Mouse (Mus musculus) cerebellum, adult 2 months (tissue): ENCODE measurements around the gene Fthl17a.

Experiments
- CTCF ChIP-seq: fragments of 200-500 bp; IDR thresholded peaks from 2 replicates; pipeline ENCODE4 v1.5.1; 2011; ENCODE audit warnings: low read depth, mild to moderate bottlenecking, control low read depth, low read length, moderate library complexity, borderline replicate concordance; ENCODE audit not compliant: insufficient read depth
- POLR2A ChIP-seq: fragments of 200-500 bp; IDR thresholded peaks from 2 replicates; pipeline ENCODE4 v1.6.1; 2011; ENCODE audit warnings: low read length, control low read depth, borderline replicate concordance; ENCODE audit not compliant: insufficient read depth

GRCm38 (mm10) chrX:85318576-85318975, 69.1 kb downstream of the Fthl17a start:
- no peak for TF ChIP-seq POLR2A
- no peak for TF ChIP-seq CTCF
